Mouse (Mus musculus): ENCODE results near the gene Nrxn3. TPM values are rescaled to one million over a fixed set of nuclear protein-coding genes. Genes with fewer than 3 reads are reported as not detected.

The Nrxn3 gene
- polyA plus RNA-seq, 1 experiment from 2014 or later, result 96.7 TPM

GRCm38 (mm10) chr12:89148974-89149411, 426.3 kb downstream of the Nrxn3 start:
- no peaks in the 10 kb centered on the region for H3K27me3 ChIP-seq (replicated peaks)
- ATAC-seq (ENCODE audit: low FRiP score), result peak; percentile 84
- no peak overlapping the region for H3K9ac ChIP-seq (replicated peaks)
- no peaks in the 10 kb centered on the region for H3K9me3 ChIP-seq (replicated peaks)
- WGBS, result 3% methylated on average over 3 of the region's 3 CpGs
- H3K4me3 ChIP-seq (replicated peaks), result no peak overlapping the region
- peak overlapping the region; percentile 76 for H3K27ac ChIP-seq (replicated peaks)
- H3K4me2 ChIP-seq, result peak overlapping the region; percentile 5; the same call in 1 of the 2 replicates
- H3K4me1 ChIP-seq, result peaks cover 14% of the 10 kb centered on the region
- H3K36me3 ChIP-seq, result no peaks in the 10 kb centered on the region

- 0 out of 2 replicates have a peak, but pooled peaks have one; percentile 8 for ATAC-seq (ENCODE audit: low FRiP score)
- Histone ChIP-seq H3K27ac (replicated peaks) (peak overlapping the region; percentile 76), H3K9ac (replicated peaks) (no peak overlapping the region), H3K4me1 (peaks cover 14% of the 10 kb centered on the region), H3K27me3 (replicated peaks) (no peaks in the 10 kb centered on the region), H3K4me3 (replicated peaks) (no peak overlapping the region), H3K9me3 (replicated peaks) (no peaks in the 10 kb centered on the region), H3K36me3 (no peaks in the 10 kb centered on the region), H3K4me2 (0 out of 2 replicates have a peak overlapping the region, but pooled peaks have one; percentile 5)
- 24% methylated on average over 2 of the region's 2 CpGs for WGBS
These were observed 426.8 kb downstream of the Nrxn3 start for GRCm38 (mm10) chr12:89149455-89149854.

- 82% methylated on average over 9 of the region's 9 CpGs for WGBS
- H3K4me1 ChIP-seq, result no peaks in the 10 kb centered on the region
These were observed 433.5 kb downstream of the Nrxn3 start for GRCm38 (mm10) chr12:89156086-89156757.

GRCm38 (mm10) chr12:89159353-89159752, 436.7 kb downstream of the Nrxn3 start:
- Histone ChIP-seq H3K36me3 (no peaks in the 10 kb centered on the region), H3K9ac (replicated peaks) (no peak overlapping the region), H3K4me3 (replicated peaks) (no peak overlapping the region), H3K4me1 (no peaks in the 10 kb centered on the region), H3K27ac (replicated peaks) (no peak overlapping the region), H3K27me3 (replicated peaks) (no peaks in the 10 kb centered on the region), H3K4me2 (no peak overlapping the region), H3K9me3 (replicated peaks) (no peaks in the 10 kb centered on the region)
- ATAC-seq (ENCODE audit: low FRiP score), result no peak
- WGBS, result 72% methylated on average over 8 of the region's 8 CpGs

More at GRCm38 (mm10) chr12:89156086-89156757, 433.5 kb downstream of the Nrxn3 start:
- H3K4me2 ChIP-seq, result no peak overlapping the region
- H3K9me3 ChIP-seq (replicated peaks), result no peaks in the 10 kb centered on the region
- no peaks in the 10 kb centered on the region for H3K36me3 ChIP-seq
- no peak for ATAC-seq (ENCODE audit: low FRiP score)
- H3K9ac ChIP-seq (replicated peaks), result no peak overlapping the region
- no peaks in the 10 kb centered on the region for H3K27me3 ChIP-seq (replicated peaks)
- no peak overlapping the region for H3K27ac ChIP-seq (replicated peaks)
- H3K4me3 ChIP-seq (replicated peaks), result no peak overlapping the region

- Histone ChIP-seq H3K9me3 (replicated peaks) (no peaks in the 10 kb centered on the region), H3K4me2 (no peak overlapping the region), H3K27ac (replicated peaks) (no peak overlapping the region), H3K27me3 (replicated peaks) (no peaks in the 10 kb centered on the region), H3K4me1 (peaks cover 5% of the 10 kb centered on the region; the same call in 1 of the 2 replicates), H3K9ac (replicated peaks) (no peak overlapping the region), H3K4me3 (replicated peaks) (no peak overlapping the region), H3K36me3 (no peaks in the 10 kb centered on the region)
- WGBS, result 30% methylated on average over 12 of the region's 12 CpGs
- ATAC-seq (ENCODE audit: low FRiP score), result no peak
These were observed 451.9 kb downstream of the Nrxn3 start for GRCm38 (mm10) chr12:89174306-89175159.

GRCm38 (mm10) chr12:89179970-89180666, 457.4 kb downstream of the Nrxn3 start:
- peak; percentile 45 for ATAC-seq (ENCODE audit: low FRiP score)
- Histone ChIP-seq H3K4me2 (no peak overlapping the region), H3K4me3 (replicated peaks) (no peak overlapping the region), H3K9ac (replicated peaks) (no peak overlapping the region), H3K27ac (replicated peaks) (peak overlapping the region; percentile 61), H3K27me3 (replicated peaks) (no peaks in the 10 kb centered on the region), H3K4me1 (peaks cover 13% of the 10 kb centered on the region), H3K9me3 (replicated peaks) (no peaks in the 10 kb centered on the region), H3K36me3 (no peaks in the 10 kb centered on the region)
- 17% methylated on average over 13 of the region's 13 CpGs for WGBS

- Histone ChIP-seq H3K4me1 (peaks cover 13% of the 10 kb centered on the region), H3K27ac (replicated peaks) (peak overlapping the region; percentile 61; the same call in 1 of the 2 replicates), H3K27me3 (replicated peaks) (no peaks in the 10 kb centered on the region), H3K4me2 (no peak overlapping the region), H3K9me3 (replicated peaks) (no peaks in the 10 kb centered on the region), H3K36me3 (no peaks in the 10 kb centered on the region), H3K9ac (replicated peaks) (no peak overlapping the region), H3K4me3 (replicated peaks) (no peak overlapping the region)
- no peak for ATAC-seq (ENCODE audit: low FRiP score)
- 17% methylated on average over 2 of the region's 2 CpGs for WGBS
These were observed 458.5 kb downstream of the Nrxn3 start for GRCm38 (mm10) chr12:89181157-89181561.

GRCm38 (mm10) chr12:89198764-89199525, 476.3 kb downstream of the Nrxn3 start:
- Histone ChIP-seq H3K4me1 (0 out of 2 replicates have a peak, but pooled peaks cover 4% of the 10 kb centered on the region), H3K9me3 (replicated peaks) (no peaks in the 10 kb centered on the region), H3K27ac (replicated peaks) (peak overlapping the region; percentile 58), H3K27me3 (replicated peaks) (no peaks in the 10 kb centered on the region), H3K36me3 (no peaks in the 10 kb centered on the region), H3K9ac (replicated peaks) (no peak overlapping the region), H3K4me3 (replicated peaks) (no peak overlapping the region), H3K4me2 (no peak overlapping the region)
- peak; percentile 53; the same call in 1 of the 2 replicates for ATAC-seq (ENCODE audit: low FRiP score)
- WGBS, result 47% methylated on average over 10 of the region's 10 CpGs

GRCm38 (mm10) chr12:89211608-89212007, 488.9 kb downstream of the Nrxn3 start:
- Histone ChIP-seq H3K4me3 (replicated peaks) (no peak overlapping the region), H3K4me2 (no peak overlapping the region), H3K27ac (replicated peaks) (no peak overlapping the region), H3K9me3 (replicated peaks) (no peaks in the 10 kb centered on the region), H3K9ac (replicated peaks) (no peak overlapping the region), H3K36me3 (no peaks in the 10 kb centered on the region), H3K4me1 (no peaks in the 10 kb centered on the region), H3K27me3 (replicated peaks) (no peaks in the 10 kb centered on the region)
- 55% methylated on average over 2 of the region's 2 CpGs for WGBS
- ATAC-seq (ENCODE audit: low FRiP score), result no peak

- Histone ChIP-seq H3K36me3 (no peaks in the 10 kb centered on the region), H3K4me3 (replicated peaks) (no peak overlapping the region), H3K4me1 (no peaks in the 10 kb centered on the region), H3K9ac (replicated peaks) (no peak overlapping the region), H3K27ac (replicated peaks) (no peak overlapping the region), H3K9me3 (replicated peaks) (no peaks in the 10 kb centered on the region), H3K4me2 (no peak overlapping the region), H3K27me3 (replicated peaks) (no peaks in the 10 kb centered on the region)
- ATAC-seq (ENCODE audit: low FRiP score), result no peak
- 56% methylated on average over 1 of the region's 1 CpGs for WGBS
These were observed 517.1 kb downstream of the Nrxn3 start for GRCm38 (mm10) chr12:89239826-89240225.

- Histone ChIP-seq H3K4me3 (replicated peaks) (no peak overlapping the region), H3K27me3 (replicated peaks) (no peaks in the 10 kb centered on the region), H3K9ac (replicated peaks) (no peak overlapping the region), H3K36me3 (no peaks in the 10 kb centered on the region), H3K9me3 (replicated peaks) (no peaks in the 10 kb centered on the region), H3K4me1 (no peaks in the 10 kb centered on the region), H3K4me2 (no peak overlapping the region), H3K27ac (replicated peaks) (no peak overlapping the region)
- ATAC-seq (ENCODE audit: low FRiP score), result no peak
These were observed 518.9 kb downstream of the Nrxn3 start for GRCm38 (mm10) chr12:89241554-89241953.

All from neural tube, embryonic 15.5 days (tissue).